Mouse (Mus musculus) large intestine, adult 2 months (tissue): ENCODE results near the gene Ccr7. TPM values are rescaled to one million over a fixed set of nuclear protein-coding genes. Genes with fewer than 3 reads are reported as not detected.

Experiments
- DNase-seq: peaks from one replicate; pipeline ENCODE4 v3.0.0-alpha.2; 2012; ENCODE audit warnings: low read depth, low spot score
- WGBS: fragments of 180-500 bp; shearing (Covaris S2); methylation state at CpG from one replicate; pipeline ENCODE4 v1.1.7; 2018; 5-methylcytosine and 5-hydroxymethylcytosine counted together
- polyA plus RNA-seq: library from polyadenylated mRNA; depleted of rRNA; stranded (reverse); fragments of >200 nt; gene quantifications from 2 replicates; pipeline ENCODE4 v1.2.3, GENCODE M21; 2012

Gene Ccr7
- polyA plus RNA-seq, 1 experiment: 7.7 TPM

DNA sequence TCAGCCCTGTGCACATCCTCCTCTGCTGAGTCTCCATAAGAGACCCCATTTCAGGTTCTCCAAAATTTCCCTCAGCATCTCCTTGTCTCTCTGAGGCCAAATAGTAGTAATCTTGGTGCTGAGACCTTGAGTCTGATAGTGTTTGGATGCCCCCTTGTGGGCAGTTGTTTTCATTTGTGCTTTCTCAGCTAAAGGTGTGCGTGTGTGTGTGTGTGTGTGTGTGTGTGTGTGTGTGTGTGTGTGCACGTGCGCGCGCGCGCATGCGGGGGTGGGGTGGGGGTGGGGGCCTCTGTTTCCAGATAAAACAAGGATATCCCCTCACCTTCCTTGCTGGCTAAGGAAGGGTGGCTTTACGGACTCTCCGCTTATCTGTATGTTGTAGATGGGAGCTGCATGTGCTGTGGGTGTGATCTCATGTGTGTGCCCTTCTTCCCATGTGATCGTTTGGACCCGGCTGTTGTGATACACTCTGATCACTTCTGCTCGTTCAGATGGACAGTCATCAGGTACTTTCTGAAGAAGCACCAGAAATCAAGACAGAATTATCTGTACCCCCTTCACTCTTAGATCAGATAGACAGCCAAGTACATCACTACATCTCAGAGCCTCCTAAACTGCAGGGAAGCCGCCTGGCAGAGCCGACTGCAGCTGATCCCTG lies 30.8 kb downstream of the Ccr7 start:
- DNase-seq: no peak
- 42% methylated on average over 15 of the region's 15 CpGs for WGBS

DNA sequence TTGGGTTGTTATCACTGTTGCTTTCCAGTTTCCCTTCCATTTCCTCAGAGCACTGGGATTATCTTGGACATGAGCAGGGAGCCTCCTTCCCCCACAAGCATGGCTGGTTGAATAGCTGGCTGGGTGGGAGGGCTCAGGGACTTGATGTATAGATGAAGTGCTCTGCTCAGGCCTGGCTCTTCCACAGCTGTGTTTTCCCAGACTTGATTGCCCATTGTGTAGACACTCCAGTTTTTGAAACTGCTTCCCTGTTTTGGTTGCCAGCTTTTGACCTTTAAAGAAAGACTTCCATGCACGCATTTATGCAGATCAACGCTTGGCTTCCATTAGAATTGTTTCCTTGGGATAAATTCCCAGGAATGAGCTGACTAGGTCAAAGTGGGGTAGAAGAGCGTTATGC lies 32.2 kb downstream of the Ccr7 start:
- WGBS: 32% methylated on average over 3 of the region's 3 CpGs
- no peak for DNase-seq

DNA sequence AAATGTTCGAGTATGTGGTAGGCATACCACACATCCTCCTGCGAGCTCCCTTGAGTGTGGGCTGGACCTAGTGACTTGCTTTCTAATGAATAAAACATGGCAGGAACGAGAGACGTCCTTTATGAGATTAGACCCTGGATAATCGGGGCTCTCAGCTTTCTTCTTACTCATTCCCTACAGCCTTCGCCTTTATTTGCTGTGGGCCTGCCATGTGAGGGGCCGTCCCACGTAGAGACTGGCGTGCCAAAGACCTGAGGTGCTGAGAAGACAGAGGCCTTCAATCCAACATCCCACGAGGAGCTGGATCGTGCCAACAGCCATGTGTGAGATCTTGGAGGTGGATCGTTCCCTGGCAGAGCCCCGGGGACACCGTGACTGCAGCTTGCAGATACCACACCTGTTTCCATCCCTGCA lies 33.7 kb downstream of the Ccr7 start:
- WGBS: 81% methylated on average over 14 of the region's 14 CpGs
- DNase-seq: no peak

DNA sequence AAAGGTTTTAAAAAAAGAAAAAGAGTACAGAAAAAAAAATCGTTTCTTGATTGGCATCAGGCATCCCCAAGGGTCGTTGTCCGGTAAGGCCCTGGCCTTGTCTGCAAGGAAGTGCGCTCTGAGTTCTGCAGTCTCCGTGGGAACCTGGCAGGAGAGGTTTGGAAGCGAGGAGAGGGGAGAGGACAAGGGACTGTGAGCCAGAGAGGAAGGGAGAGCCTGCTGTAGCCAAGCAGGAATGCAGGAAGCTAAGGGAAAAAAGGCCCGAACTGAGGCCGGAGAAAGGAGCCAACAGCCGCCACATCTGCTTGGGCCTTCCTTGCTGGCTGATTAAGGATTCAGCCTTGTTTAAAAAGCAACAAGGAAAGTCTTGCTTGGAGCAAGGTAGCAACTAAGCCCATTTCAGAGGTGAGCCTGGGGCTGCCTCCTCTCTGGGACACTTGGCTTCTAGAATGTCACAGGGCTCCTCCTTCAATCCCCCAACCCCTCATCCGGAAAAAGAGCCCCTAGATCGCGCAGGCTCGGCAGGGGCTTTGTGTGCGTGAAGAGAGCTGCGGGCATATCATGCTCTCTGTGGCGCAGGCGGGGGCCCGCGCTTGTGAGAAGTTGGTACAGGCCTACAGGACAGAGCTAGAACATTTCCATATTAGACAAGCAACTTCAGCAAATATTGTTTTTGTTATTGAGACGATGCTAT lies 34.2 kb downstream of the Ccr7 start:
- WGBS: 75% methylated on average over 20 of the region's 20 CpGs

DNA sequence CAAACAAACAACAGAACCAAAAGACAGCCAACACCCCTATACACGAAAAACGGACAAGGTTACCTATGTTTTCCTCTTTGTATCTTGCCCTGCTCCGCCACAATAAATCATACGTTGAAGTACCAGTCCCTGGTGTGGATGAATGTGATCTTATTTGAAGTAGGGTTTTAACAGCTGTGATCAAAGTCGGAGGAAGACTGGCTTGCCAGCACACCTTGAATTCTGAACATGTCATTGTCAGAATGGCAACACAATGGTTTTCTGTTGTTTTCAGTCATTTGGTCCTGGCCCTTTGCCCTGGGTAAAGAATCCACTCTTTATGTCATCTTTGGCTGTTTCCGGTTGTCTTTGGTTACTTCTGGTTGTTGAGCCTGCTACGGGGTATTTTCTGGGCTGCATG lies 35.9 kb downstream of the Ccr7 start:
- no peak for DNase-seq
- WGBS: 38% methylated on average over 7 of the region's 7 CpGs

More for the DNA sequence above, 34.2 kb downstream of the Ccr7 start:
- no peak for DNase-seq

DNA sequence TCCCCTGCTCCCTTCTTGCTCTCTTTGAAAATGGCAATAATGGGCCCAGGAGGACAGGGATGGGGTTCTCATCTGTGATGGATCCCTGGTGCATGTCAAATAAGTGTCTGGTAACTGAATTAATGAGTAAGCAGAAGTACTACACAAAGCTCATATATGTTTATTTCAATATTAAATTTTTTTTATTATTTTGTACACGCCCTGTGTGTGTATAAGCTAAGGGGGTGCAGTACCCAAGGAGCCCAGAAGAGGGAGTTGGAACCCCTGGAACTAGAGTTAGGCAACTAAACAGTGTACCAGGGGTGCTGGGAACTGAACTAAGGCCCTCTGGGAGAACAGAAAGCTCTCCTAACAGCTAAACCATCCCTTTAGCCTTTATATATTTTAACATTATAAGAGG lies 36.5 kb downstream of the Ccr7 start:
- 98% methylated on average over 1 of the region's 1 CpGs for WGBS
- no peak for DNase-seq

DNA sequence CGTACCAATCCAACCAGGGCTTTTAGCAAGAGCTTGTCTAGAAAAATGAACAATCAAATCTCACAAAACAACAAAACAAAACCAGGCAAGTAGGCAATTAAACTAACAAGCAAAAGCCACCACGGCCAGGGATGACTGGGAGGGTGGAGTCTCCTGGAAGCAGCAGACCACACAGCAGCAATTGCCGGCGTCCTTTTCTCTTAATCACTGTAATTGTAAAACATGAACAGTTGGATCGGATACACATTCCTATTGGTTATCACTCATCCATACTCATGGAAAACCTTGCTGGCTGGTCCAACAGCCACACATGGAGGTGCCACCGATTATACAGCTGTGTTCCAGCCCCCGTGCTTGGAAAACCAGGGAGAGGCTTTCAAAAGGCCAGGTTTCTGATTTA lies 37.0 kb downstream of the Ccr7 start:
- no peak for DNase-seq
- 81% methylated on average over 7 of the region's 7 CpGs for WGBS

DNA sequence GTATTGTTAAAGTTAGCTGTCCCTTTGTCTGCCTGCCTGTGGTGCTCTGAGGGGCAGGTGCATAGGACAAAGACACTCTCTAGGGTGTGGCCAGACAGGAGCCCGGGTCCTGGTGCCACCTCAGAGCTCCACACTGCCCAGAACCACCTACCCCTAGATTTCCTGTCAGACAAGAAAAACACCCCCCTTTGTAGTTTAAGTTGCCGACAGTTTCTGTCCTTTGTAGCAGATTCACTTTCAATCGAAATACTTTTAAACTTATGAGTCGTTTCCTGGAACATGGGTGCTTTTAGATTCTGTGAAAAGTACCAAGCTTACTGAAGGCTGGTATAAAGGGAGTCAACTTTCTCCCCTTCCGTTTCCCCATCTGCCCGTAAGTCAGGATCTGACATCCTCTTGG lies 38.9 kb downstream of the Ccr7 start:
- no peak for DNase-seq

DNA sequence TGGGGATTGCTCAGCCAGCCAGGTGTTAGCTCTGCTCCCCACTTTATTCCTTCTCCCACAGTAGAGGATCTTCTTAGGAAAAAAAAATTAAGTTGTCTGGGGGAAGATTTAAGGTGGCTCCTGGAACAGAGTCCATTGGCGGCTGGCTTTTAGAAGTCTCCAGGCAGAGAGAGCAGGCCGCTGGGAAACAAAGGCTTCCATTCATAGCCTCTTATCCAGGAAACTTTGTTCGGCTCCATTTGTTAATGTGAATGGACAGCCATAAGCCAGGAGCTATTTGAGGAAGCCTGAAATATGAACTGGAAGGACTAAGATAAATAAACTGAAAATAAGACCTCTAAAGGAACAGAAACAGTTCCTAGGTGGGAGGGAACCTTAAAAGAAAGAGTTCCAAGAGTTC lies 41.8 kb downstream of the Ccr7 start:
- WGBS: 13% methylated on average over 3 of the region's 3 CpGs
- DNase-seq: no peak

More for the DNA sequence above, 38.9 kb downstream of the Ccr7 start:
- WGBS: 29% methylated on average over 6 of the region's 6 CpGs

DNA sequence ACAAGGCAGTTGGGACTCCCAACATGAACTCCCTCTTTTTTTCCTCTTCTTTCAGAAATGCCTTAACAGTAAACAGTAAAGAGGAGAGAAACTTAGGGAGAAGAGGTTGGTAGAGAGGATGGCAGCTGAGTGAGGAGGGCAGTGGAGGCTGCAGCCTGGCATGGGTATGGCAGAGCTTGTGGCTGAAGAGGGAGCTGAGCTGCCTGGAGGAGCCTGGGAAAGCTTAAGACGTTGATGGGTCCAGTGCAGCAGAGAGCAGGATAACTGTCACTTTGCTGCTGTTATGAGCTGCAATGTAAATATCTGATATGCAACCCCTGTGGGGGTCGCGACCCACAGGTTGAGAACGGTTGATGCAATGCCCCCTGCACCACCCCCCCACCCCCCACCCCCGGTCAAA lies 42.2 kb downstream of the Ccr7 start:
- DNase-seq: no peak
- 16% methylated on average over 5 of the region's 5 CpGs for WGBS

DNA sequence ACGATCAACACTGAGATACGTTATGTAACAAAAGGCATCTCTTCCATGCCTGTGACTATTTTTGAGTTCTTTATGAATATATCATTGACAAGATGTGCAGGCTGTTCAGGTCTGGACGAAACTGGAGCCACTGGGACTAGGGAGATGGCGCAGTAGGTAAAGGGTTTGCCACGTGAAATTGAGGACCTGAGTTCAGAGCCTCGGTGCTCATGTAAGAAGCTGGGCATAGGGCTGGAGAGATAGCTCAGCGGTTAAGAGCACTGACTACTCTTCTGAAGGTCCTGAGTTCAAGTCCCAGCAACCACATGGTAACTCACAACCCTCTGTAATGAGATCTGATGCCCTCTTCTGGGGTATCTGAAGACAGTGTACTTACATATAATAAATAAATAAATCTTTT lies 43.2 kb downstream of the Ccr7 start:
- WGBS: 53% methylated on average over 7 of the region's 7 CpGs
- DNase-seq: no peak

DNA sequence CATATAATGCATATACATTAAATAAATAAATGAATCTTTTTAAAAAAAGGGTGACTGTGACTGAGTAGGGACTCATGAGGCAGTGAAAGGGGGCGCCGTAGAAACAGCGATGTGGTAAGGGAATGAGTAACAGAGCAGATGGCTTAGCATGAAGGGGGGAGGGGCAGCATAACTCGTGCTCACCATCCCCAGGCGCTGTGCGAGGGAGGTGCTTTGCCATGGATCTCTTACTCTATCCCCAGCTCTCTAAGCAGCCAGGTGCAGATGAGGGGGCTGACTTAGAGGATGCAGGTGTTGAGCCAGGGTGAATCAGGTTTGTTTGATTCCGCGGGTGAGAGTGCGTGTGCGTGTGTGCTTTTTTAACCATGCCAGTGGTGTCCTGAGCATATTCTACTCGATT lies 43.7 kb downstream of the Ccr7 start:
- 28% methylated on average over 11 of the region's 11 CpGs for WGBS
- DNase-seq: no peak

DNA sequence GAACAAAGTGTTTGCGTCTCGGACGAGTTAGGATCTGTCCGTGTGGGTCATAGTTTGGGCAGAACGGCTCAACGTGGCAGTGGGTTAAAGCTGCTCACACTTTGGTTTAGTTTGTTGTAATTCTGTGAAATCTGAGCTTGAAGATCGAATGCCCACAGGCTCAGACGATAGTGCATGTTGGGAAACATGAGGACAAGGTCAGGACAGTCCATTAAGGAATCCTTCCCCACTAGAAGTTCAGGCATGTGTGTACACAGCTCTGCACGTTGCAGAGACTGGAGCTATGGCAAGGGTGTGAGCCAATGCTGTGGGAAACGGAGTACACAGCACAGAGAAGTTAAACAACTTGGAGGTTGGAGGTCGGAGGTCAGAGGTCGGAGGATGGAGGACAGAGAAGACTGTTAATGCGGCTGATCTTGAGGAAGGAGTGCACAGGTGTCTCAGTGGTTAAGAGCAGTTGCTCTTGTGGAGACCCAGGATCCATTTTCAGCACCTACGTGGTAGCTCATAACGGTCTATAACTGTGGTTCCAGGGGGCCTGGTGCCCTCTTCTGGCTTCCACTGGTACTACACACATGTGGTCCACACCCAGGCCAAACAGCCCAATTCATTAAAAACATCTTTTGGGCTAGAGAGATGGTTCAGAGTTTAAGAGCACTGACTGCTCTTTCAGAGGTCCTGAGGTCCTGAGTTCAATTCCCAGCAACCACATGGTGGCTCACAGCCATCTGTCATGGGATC lies 44.3 kb downstream of the Ccr7 start:
- DNase-seq: no peak
- WGBS: 49% methylated on average over 15 of the region's 15 CpGs

DNA sequence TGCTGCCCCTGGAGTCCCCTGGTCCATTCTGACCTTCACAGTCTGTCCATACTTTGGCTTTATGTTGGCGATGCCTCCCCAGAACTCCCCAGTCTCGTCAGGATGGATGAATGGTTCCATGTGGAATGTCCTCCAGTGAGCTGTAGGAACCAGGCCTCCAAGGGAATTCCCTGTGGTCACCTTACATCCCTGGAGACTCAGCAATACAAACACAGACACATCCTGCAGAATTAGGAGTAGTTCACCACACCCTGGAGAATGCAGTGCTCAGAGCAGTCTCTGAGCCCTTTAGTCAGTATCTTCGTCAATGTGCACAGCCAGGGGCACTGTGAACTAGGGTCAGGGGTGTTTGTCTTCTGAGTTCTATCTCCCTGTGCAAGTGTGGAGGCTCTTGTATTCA lies 46.6 kb downstream of the Ccr7 start:
- no peak for DNase-seq
- 79% methylated on average over 3 of the region's 3 CpGs for WGBS

DNA sequence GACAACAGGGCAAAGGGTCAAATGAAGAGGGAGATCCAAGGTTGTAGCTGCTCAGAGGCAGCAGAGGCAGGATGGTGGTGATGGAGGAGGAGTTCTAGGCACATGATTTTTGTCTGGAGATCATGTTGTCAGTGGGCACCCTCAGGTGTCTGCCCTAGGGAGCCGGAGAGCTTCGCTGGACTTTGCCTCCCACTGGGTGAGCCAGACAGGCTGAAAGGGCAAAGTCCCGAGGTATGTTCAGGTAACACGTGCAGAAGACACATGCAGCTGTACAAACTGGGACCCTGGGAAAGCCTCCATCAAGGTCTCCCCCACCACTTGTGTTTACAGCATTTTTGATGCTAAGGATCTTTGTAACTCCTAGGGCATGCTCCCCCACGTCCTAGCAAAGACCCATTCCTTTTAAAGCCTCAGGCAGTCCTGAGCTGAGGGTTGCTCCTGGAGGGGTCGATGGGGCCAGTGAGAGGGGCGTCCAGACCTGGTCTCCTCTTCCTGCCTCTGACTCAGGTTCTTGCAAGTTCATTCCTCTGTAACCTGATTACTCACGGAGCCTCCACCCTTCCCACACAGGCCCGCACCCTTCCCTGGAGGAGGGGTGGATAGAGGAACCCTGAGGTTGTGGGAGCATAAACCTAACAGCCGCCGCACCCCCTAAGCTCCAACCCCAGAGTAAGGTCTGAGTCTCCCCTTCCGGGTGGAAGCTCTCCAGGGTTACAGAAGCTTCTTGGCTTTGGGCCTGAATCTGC lies 48.7 kb downstream of the Ccr7 start:
- DNase-seq: peak; percentile 94

DNA sequence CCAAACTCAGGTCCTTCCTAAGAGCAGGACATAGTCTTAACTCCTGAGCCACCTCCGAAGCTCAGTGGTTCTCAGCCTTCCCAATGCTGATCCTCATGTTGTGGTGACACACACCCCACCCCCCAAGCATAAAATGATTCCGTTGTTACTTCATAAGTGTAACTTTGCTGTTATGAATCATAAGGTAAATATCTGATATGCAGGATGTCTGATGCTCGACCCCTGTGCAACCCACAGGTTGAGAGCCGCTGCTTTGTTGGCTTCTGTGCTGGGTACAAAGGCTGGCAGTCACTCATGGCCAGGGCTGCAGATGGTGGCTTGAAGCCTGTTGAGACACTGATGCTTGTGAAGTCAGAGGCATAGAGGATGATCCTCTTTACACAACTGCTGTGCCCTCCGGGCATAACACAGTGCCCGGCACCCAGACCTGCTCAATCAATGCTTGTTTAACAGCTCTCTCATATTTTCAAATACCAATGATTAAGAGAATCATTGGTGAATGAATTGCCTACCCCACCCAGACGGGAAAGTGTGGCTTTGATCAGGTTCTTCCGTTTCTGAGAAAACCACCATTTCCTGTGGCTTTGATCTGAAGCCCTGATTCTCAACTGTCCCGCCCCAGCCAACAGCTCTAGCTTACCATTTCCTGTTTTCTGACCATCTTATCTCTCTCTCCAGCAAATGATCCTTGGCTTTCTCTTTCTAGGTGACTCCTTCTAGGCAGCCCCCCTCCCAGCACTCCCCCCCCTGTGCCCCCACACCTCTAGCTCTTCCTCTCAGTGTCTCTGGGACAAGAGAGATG lies 50.1 kb downstream of the Ccr7 start:
- DNase-seq: no peak
- WGBS: 29% methylated on average over 9 of the region's 9 CpGs

More for the DNA sequence above, 48.7 kb downstream of the Ccr7 start:
- 25% methylated on average over 12 of the region's 12 CpGs for WGBS

DNA sequence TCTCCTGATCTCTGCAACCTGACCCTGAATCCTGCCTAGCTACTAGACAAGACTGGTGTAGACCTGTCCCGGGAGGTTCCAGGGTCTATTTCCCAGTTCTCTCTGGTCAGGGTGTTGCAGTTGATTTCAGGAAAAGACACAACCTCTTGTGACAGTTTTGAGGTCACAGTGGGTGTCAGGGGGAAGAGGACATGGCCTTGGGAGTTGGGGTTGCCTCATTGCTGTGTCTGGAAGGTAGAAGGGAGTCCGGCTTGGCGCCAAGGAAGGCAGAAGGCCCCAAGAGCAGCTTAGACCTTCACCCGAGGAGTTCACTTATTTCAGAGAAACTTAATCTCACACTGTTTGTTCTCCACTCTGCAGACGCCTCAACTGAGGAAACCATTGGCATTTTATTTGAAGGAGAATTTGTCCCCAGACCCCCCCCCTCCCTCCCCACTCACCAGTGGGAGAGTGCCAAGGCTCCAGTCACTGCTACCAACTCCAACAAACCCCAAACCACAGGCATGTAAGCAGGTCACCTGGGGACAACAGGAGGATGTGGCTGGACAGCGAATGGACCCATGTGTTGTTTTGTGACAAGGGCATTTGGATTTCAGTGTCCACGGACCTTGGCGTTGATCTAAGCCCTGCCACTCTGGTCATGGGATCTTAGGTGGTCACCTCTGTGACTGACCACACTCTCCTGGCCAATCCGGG lies 52.2 kb downstream of the Ccr7 start:
- no peak for DNase-seq
- WGBS: 87% methylated on average over 9 of the region's 9 CpGs

DNA sequence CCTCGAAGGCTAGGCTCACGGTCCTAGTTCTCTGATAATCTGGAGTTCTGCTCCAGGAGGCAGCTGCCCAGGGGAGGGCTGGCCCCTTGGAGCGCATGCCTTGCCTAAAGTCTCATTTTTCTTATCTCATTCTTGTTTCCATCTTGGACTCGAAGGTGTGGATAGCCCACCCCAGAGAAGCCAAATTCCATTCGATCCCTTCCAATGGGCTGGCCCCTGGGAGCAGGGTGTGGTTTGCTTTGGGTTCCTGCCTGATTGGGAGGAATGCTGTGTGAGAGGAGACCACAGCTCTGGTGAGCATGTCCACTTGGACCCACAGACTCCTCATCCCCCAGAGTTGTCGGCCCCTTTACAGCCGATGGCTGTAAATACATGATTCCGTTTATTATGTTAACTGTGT lies 53.2 kb downstream of the Ccr7 start:
- WGBS: 70% methylated on average over 8 of the region's 8 CpGs

DNA sequence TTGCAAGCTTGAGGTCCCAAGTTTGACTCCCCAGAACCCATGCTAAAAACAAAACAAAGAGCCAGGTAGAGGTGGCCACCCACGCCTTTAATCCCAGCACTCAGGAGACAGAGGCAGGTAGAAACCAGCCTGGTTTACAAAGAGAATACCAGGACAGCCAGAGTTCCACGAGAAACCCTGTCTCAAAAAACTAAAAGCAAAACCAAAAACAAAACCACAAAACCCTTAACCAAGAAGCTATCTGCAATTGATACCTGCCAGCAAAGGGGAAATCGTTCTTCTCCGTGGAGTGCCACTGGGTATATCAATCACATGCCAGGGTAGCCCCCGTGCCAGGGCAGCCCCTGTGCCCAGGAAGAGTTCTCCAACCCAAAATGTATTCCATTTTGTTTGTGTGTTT lies 54.7 kb downstream of the Ccr7 start:
- WGBS: 78% methylated on average over 5 of the region's 5 CpGs
- DNase-seq: no peak

More for the DNA sequence above, 53.2 kb downstream of the Ccr7 start:
- DNase-seq: no peak
